Mouse (Mus musculus) forebrain, postnatal 0 days (tissue): ENCODE data around the gene Zbtb46. TPM values are rescaled to one million over a fixed set of nuclear protein-coding genes. Genes with fewer than 3 reads are reported as not detected.

ENCODE experiments used
- ATAC-seq: fragments of 200-750 bp; cut with Nextera tagmentation; 2 replicates; pipeline ENCODE4 v1.8.0; 2017; ENCODE audit warnings: mild to moderate bottlenecking, moderate library complexity
- DNase-seq: peaks from one replicate; pipeline ENCODE4 v3.0.0-alpha.2; 2015
- H3K27ac ChIP-seq: fragments of 300-500 bp; sonication (generic); 2 replicates; pipeline ENCODE4 v1.5.1; 2014; ENCODE audit warnings: low read depth, mild to moderate bottlenecking, antibody characterized with exemption, low read length, moderate library complexity, mixed read lengths
- H3K27me3 ChIP-seq: fragments of 300-500 bp; sonication (generic); 2 replicates; pipeline ENCODE4 v1.6.1; 2014; ENCODE audit warnings: mild to moderate bottlenecking, low read length, mixed read lengths; ENCODE audit not compliant: insufficient read depth
- H3K36me3 ChIP-seq: fragments of 300-500 bp; sonication (generic); 2 replicates; pipeline ENCODE4 v1.6.1; 2014; ENCODE audit warnings: mild to moderate bottlenecking, moderate library complexity; ENCODE audit not compliant: insufficient read depth
- H3K4me1 ChIP-seq: fragments of 300-500 bp; sonication (generic); 2 replicates; pipeline ENCODE4 v1.6.1; 2014; ENCODE audit warnings: antibody characterized with exemption; ENCODE audit not compliant: insufficient read depth
- H3K4me2 ChIP-seq: fragments of 300-500 bp; sonication (generic); 2 replicates; pipeline ENCODE4 v1.6.1; 2014; ENCODE audit warnings: low read depth, mild to moderate bottlenecking, moderate library complexity
- H3K4me3 ChIP-seq: fragments of 300-500 bp; sonication (generic); 2 replicates; pipeline ENCODE4 v1.5.1; 2014; ENCODE audit warnings: low read depth, low read length, mixed read lengths
- H3K9ac ChIP-seq: fragments of 300-500 bp; sonication (generic); 2 replicates; pipeline ENCODE4 v1.6.1; 2014; ENCODE audit warnings: mild to moderate bottlenecking
- H3K9me3 ChIP-seq: fragments of 300-500 bp; sonication (generic); 2 replicates; pipeline ENCODE4 v1.6.1; 2016; ENCODE audit warnings: low read length
- CTCF ChIP-seq: sonication (generic); IDR thresholded peaks from 2 replicates; pipeline ENCODE4 v1.5.1; 2016; ENCODE audit warnings: antibody characterized with exemption, control low read depth, low read depth
- WGBS: fragments of 180-500 bp; shearing (Covaris S2); extraction: QIAGEN DNeasy Blood & Tissue Kit; methylation state at CpG from one replicate; pipeline ENCODE4 v1.1.7; 2014; 5-methylcytosine and 5-hydroxymethylcytosine counted together
- polyA plus RNA-seq: library from polyadenylated mRNA; unstranded; fragments of >200 nt; fragmentation: Nextera tagmentation; extraction: Ambion mirVana; gene quantifications from 2 replicates; pipeline ENCODE4 v1.2.1, GENCODE M21; 2015
- total RNA-seq: library from RNA; depleted of rRNA; stranded (reverse); fragments of >200 nt; gene quantifications from 2 replicates; pipeline ENCODE4 v1.2.3, GENCODE M21; 2014

Gene Zbtb46
- total and polyA plus RNA-seq, 2 experiments from 2014 or later = 11.0 to 17.7 TPM

- DNase-seq (peak; percentile 53), ATAC-seq (peak; percentile 74)
- H3K9ac ChIP-seq = no peak overlapping the region
- H3K9me3 ChIP-seq = no peaks in the 10 kb centered on the region
- H3K4me2 ChIP-seq = peak overlapping the region; percentile 17; the same call in 1 of the 2 replicates
- H3K27me3 ChIP-seq = no peaks in the 10 kb centered on the region; the same call in 1 of the 2 replicates
- no peaks in the 10 kb centered on the region for H3K36me3 ChIP-seq
- H3K4me3 ChIP-seq = no peak overlapping the region
- 22% methylated on average over 7 of the region's 7 CpGs for WGBS
- TF ChIP-seq CTCF = no peak
- peak overlapping the region; percentile 21; the same call in 1 of the 2 replicates for H3K27ac ChIP-seq
- no peaks in the 10 kb centered on the region for H3K4me1 ChIP-seq
These were observed 3.9 kb upstream of the Zbtb46 start for GRCm38 (mm10) chr2:181463008-181463738.

GRCm38 (mm10) chr2:181462604-181463003, 3.4 kb upstream of the Zbtb46 start:
- WGBS = 84% methylated on average over 1 of the region's 1 CpGs
- H3K4me2 ChIP-seq = no peak overlapping the region
- H3K27ac ChIP-seq = no peak overlapping the region
- ATAC-seq (no peak), DNase-seq (no peak)
- H3K27me3 ChIP-seq = no peaks in the 10 kb centered on the region; the same call in 1 of the 2 replicates
- no peaks in the 10 kb centered on the region for H3K4me1 ChIP-seq
- H3K9me3 ChIP-seq = no peaks in the 10 kb centered on the region
- TF ChIP-seq CTCF = no peak
- H3K36me3 ChIP-seq = no peaks in the 10 kb centered on the region
- no peak overlapping the region for H3K4me3 ChIP-seq
- no peak overlapping the region for H3K9ac ChIP-seq

- Histone ChIP-seq H3K4me3 (no peak overlapping the region), H3K4me1 (no peaks in the 10 kb centered on the region), H3K9me3 (no peaks in the 10 kb centered on the region), H3K27ac (no peak overlapping the region), H3K36me3 (no peaks in the 10 kb centered on the region), H3K4me2 (no peak overlapping the region), H3K27me3 (peaks cover 2% of the 10 kb centered on the region; the same call in 1 of the 2 replicates), H3K9ac (no peak overlapping the region)
- 91% methylated on average over 1 of the region's 1 CpGs for WGBS
- ATAC-seq (no peak), DNase-seq (no peak)
- no peak for TF ChIP-seq CTCF
These were observed 2.4 kb upstream of the Zbtb46 start for GRCm38 (mm10) chr2:181461536-181462100.

GRCm38 (mm10) chr2:181459673-181460621, 721 bp upstream of the Zbtb46 start:
- H3K4me3 ChIP-seq = peak overlapping the region; percentile 85
- no peaks in the 10 kb centered on the region for H3K36me3 ChIP-seq
- no peak for TF ChIP-seq CTCF
- H3K27me3 ChIP-seq = peaks cover 2% of the 10 kb centered on the region; the same call in 1 of the 2 replicates
- H3K9ac ChIP-seq = peak overlapping the region; percentile 69
- peak overlapping the region; percentile 98 for H3K4me2 ChIP-seq
- H3K9me3 ChIP-seq = no peaks in the 10 kb centered on the region
- ATAC-seq = peak; percentile 40
- WGBS = 1% methylated on average over 71 of the region's 71 CpGs
- H3K27ac ChIP-seq = no peak overlapping the region
- H3K4me1 ChIP-seq = no peaks in the 10 kb centered on the region
- DNase-seq = peak; percentile 42

GRCm38 (mm10) chr2:181458411-181459152, 644 bp downstream of the Zbtb46 start:
- DNase-seq (peak; percentile 37), ATAC-seq (peak; percentile 6; the same call in 1 of the 2 replicates)
- H3K27ac ChIP-seq = no peak overlapping the region
- H3K27me3 ChIP-seq = 0 out of 2 replicates have a peak, but pooled peaks cover 2% of the 10 kb centered on the region
- 2% methylated on average over 66 of the region's 72 CpGs for WGBS
- H3K9ac ChIP-seq = peak overlapping the region; percentile 69
- no peaks in the 10 kb centered on the region for H3K9me3 ChIP-seq
- no peak for TF ChIP-seq CTCF
- peak overlapping the region; percentile 98 for H3K4me2 ChIP-seq
- no peaks in the 10 kb centered on the region for H3K4me1 ChIP-seq
- H3K36me3 ChIP-seq = no peaks in the 10 kb centered on the region
- H3K4me3 ChIP-seq = peak overlapping the region; percentile 85

GRCm38 (mm10) chr2:181457831-181458230, 1.4 kb downstream of the Zbtb46 start:
- ATAC-seq (no peak), DNase-seq (peak; percentile 23)
- Histone ChIP-seq H3K4me3 (peak overlapping the region; percentile 85), H3K27ac (no peak overlapping the region), H3K4me2 (peak overlapping the region; percentile 98), H3K9ac (no peak overlapping the region; the same call in 1 of the 2 replicates), H3K4me1 (no peaks in the 10 kb centered on the region), H3K27me3 (0 out of 2 replicates have a peak, but pooled peaks cover 2% of the 10 kb centered on the region), H3K9me3 (no peaks in the 10 kb centered on the region), H3K36me3 (no peaks in the 10 kb centered on the region)
- TF ChIP-seq CTCF = no peak
- 2% methylated on average over 15 of the region's 15 CpGs for WGBS
